Mouse (Mus musculus) common myeloid progenitor, adult 5-6 weeks (primary cell): ENCODE measurements around the gene Arl14. TPM values are rescaled to one million over a fixed set of nuclear protein-coding genes. Genes with fewer than 3 reads are reported as not detected.
"Not testable (repeated sequence)": the region's sequence is repeated elsewhere in the genome, so short reads cannot be mapped to it uniquely, and the experiment has no call there.

Experiments
- ATAC-seq: replicated peaks from 2 replicates; pipeline ENCODE4 v1.8.0; 2016; ENCODE audit warnings: low read depth, mild to moderate bottlenecking, moderate TSS enrichment, inconsistent platforms; ENCODE audit not compliant: poor library complexity, severe bottlenecking
- total RNA-seq: library from RNA; stranded (forward); fragments of 200-1000, 187-1606 nt; gene quantifications from 2 replicates; pipeline ENCODE4 v1.2.3, GENCODE M21; 2017

Arl14 gene
- total RNA-seq, 1 experiment from 2014 or later: not detected

DNA sequence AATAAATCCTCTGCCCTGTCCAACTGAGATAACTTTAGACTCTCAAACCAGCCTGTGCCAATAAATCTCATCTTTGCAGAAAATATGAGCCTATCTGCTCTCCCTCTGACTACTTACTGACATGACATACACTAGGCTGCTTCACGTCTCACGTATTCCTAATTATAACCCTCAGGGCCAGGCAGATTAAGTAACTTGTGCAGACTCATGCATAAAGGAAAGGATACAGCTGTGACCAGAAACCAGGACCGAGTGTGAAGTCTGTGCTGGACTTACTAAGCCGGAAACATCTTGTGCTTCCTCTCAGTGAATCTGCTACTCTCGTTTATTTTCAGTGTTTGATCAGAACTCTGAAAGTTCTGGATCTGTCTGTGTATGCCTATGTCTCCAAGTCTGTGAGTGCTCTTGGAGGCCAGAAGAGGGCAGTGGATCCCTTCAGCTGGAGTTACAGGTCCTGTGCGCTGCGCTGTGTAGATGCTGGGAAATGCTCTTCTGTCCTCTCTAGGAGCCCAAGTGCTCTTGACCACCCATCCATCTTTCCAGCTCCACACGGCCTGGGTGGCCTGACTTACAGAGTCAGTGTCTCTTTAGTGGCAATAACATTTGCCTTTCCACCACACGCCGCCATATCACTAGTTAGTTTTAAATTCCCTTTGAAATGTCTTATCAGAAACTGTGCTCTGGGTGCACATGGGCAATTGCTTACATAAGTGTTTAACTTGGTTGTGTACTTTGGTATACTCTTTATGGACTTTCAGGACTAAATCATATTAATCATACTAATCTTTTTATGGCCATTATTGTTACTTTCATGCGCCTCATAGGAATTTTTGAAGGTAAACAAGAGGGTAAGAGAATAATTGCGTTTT lies 13.5 kb upstream of the Arl14 start:
- peak; percentile 61 for ATAC-seq

DNA sequence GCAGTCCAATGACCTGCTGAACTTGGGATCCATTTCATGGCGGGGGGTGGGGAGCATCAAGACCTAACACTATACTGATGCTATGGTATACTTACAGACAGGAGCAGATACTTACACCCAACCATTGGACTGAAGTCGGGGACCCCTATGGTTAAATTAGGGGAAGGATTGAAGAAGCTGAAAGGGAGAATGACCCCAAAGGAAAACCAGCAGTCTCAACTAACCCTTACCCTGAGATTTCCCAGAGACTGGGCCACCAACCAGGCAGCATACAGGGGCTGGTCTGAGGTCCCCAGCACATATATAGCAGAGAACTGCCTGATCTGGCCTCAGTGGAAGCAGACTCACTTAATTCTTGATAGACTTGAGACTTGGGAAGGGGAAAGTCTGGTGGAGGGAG lies 10.0 kb upstream of the Arl14 start:
- no peak for ATAC-seq

DNA sequence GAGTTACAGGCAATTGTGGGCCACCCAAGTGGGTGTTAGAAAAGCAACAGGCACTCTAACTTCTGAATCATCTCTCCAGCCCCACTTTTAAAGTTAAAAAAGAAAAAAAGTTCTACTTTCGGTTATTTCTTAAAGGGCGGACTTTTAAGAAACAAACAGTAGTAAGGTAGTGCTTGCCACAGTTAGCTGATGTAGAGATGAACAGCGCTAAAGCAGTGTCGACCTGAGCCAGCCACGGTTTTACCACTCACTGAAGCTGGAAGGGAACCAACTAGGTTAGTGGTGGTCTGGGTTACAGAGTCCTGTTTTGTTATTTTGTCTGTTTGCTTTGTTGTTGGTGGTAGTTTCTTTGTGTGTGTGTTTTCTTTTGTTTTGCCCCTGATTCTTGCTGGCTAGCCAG lies 8.8 kb upstream of the Arl14 start:
- ATAC-seq: no peak

DNA sequence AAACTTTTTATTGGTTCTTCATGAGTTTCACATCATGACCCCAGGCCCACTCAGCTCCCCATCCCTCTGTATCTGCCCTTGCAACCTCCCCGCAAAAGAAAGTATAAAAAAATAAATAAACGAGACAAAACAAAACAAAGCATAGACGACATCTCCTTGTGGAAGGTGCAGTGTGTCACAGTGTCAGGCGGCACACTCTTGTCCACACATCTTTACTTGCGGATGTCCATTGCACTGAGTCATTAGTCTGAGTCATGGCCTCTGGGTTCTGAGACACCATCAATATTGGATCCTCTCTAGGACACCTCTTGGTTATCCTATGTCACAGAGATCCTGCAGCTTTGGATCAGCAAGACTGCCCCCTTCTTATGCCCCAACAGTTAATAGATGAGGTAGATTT lies 7.7 kb upstream of the Arl14 start:
- no peak for ATAC-seq

DNA sequence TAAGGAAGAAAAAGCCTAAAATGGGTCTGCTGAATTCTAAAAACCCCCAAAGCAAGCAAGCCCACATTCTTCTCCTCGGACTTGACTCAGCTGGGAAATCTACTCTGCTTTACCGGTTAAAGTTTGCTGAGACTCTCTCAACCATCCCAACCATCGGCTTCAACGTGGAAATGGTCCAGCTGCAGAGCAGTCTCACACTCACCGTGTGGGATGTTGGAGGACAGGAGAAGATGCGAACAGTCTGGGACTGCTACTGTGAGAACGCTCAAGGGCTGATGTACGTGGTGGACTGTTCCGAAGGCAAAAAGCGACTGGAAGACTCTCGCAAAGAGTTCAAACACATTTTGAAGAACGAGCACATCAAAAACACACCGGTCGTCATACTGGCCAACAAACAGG lies 282 bp downstream of the Arl14 start:
- no peak for ATAC-seq

DNA sequence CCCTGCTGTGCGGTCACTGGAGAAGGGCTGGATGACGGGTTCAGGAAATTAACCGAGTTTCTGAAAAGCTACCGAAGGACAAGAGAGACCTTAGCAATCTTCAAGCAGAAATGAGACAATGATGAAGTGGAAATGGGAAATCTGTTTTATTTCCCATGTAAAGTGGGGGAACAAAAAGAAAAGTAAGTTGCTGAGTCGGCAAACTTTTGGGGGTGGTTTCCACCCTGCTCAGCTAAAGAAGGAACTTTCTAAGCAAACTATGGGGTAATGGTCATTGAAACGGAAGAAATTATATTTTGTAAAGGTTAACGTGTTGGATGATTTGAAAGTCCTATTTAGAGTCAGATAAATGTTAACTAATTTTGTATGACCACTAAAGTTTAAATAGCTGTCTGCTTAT lies 768 bp downstream of the Arl14 start:
- ATAC-seq: no peak

DNA sequence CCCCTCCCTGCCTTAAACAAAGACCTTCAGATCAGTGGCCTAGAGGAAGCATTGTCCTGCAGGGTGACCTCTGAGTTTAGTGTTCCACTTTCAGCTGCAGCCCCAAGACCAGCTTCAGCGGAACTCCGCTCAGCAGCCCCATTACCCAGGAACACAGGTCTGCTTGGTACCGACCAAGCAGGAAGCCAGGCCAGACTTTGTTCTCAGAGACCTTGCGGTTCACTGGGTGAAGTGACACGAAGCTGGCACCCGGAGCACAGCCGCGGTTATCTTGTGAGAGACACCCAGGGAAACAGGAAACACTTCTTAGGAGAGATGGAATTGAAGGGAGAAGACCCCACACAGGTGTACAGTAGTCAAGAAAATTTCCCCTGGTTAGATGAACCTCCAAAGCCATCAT lies 1.4 kb downstream of the Arl14 start:
- peak; percentile 57 for ATAC-seq

DNA sequence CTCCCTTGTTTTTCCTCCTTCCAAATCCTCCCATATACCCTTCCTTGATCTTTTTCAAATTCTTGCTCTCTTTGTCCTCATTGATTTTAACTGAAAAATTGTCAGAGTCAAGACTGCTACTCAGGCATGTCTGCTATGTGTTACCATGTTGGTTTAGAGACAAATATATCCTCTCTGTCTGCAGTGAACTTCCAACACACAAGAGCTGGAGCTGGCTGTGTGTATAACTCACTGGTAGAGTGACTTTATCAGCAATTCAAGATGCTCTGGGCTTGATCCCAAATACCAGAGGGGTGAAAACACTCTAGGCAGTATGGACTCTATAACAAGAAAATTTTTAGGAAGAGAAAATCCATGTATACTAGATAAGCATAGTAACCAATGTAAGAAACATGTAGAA lies 2.8 kb downstream of the Arl14 start:
- no peak for ATAC-seq

DNA sequence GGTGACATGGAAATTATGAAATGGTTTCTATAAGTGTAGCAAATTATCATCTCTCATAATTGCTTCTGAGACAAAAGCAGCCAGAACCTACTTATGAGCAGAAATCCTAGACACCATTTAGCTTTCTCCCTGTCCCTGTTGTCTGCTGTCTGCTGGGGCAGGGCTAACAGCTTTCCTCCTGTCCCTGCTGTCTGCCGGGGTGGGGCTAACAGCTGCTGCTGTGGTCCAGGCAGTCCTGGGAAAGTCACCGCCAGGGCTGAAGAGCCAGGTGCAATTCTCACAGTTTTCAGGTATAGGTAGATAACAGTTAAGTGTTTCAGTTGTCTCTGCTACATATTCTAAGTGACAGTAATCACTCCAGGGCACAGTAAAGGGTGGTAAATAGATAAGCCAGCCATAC lies 4.3 kb downstream of the Arl14 start:
- no peak for ATAC-seq

DNA sequence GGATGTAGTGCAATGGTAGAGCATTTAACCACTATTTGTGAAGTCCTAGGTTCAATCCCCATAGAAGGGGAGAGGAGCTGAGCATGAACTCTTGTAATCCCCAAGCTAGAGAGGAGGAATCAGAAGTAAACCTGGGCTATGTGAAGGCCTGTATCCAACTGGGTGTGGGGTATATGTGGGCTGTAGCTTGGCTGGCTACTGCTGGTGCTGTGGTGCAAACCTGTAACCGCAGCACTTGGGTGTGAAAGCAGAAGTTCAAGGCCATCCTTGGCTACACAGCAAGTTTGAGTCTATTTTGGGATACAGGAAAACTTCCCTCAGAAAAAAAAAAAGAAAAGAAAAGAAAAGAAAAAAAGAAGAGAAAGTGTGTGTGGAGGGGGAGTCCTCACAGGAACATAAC lies 5.8 kb downstream of the Arl14 start:
- ATAC-seq: peak; percentile 94

DNA sequence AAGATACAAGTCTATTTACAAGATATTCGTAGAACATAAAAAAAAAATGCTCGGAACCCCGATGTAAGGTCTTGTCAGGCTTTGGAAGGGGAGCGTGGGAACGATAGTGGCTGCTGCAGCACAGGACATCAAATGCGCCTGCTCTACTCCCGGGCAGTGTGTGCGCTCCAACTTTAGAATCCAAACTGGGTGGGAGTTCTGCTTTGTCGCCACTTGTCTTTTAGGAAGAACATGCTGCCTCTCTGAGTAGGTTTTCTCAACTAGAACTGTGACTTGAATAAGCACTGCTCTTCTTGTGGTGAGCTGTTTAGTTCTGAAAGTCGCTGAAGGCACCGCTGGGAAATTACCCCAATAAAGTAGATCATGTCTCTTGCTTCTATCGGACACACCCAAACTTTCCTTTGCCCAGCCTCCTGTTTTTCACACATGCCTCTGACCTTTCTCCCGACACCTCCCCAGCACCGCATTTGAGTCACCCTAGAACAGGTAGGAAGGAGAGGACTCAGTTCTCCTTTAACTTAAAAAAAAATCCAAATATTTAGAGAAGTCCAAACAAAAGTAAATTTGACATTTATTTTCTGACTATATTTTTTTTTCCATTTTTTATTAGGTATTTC lies 9.4 kb downstream of the Arl14 start:
- ATAC-seq: no peak

DNA sequence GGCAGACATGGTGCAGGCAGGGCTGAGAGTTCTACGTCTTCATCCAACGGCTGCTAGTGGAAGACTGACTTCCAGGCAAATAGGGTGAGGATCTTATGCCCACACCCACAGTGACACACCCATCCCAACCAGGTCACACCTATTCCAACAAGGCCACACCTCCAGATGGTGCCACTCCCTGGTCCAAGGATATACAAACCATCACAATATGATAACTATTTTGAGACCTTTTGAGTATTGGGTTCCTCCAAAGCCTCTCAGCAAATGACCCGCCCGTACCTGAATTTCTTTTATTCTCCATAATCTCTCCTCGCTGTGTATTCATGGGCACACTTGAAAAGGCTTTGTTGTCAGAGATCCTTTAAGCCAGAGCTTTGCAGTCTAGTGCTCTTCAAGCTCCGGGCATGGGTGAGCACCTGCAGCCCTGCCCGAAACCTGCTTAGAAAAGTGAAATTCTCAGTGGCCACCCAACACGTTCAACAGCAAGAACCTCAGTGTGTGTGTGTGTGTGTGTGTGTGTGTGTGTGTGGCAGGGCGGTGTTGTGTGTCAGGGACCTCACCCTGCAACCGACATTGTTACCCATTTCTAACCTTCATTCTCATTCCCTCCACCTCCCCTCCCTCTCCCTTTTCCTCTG lies 11.5 kb downstream of the Arl14 start:
- ATAC-seq: not testable (repeated sequence)

DNA sequence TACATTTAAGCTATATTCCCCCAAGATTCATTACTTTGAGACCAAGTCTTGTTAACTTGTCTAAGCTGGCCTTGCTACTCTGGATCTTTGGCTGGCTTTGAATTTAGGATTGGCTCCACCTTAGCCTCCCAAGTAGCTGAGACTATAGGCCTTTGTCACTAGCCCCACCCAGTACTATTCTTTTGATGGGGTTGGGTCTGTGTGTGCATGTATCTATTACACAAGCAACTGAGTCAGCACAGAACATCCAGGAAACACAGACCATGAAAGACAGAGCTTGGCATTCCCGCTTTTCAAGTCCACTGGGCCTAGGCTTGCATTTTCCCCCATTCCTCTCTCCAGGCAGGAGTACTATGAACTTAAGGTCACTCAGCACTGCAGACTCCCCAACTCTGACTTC lies 12.3 kb downstream of the Arl14 start:
- ATAC-seq: no peak

DNA sequence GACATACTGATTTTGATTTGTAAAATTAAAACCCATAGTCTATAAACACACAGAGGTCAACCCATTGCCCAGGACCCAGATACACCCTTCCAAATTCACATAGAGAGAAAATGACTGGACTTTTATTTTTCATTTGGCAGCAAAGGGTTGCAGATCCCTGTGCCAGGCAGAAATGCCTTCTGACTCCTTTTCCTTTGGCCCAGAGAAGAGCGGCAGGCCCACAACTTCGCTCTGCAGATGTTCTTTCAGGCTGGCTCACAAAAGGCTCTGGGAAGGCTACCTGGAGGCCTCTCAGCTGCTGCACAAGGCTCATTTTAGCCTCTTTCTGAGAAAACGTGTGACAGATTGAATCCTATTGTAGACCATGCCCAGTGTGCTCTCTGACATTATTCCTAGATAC lies 13.6 kb downstream of the Arl14 start:
- ATAC-seq: no peak

DNA sequence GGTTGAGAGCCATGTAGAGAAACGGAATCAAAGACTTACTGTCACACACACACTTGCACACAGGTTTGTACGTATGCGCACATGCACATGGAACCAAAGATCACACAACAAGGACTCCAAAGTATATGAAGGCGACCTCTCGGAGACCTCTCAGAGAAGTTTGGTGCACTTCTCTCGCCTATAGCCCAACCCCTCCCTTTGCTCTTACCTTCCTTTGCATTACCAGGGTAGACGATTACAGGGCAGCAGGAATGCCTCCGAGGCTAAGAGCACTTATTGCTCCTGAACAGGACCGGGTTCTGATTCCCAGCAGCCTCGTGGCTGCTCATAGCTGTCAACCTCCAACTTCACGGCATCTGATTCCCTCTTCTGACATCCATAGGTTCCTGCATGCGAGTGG lies 14.3 kb downstream of the Arl14 start:
- no peak for ATAC-seq

DNA sequence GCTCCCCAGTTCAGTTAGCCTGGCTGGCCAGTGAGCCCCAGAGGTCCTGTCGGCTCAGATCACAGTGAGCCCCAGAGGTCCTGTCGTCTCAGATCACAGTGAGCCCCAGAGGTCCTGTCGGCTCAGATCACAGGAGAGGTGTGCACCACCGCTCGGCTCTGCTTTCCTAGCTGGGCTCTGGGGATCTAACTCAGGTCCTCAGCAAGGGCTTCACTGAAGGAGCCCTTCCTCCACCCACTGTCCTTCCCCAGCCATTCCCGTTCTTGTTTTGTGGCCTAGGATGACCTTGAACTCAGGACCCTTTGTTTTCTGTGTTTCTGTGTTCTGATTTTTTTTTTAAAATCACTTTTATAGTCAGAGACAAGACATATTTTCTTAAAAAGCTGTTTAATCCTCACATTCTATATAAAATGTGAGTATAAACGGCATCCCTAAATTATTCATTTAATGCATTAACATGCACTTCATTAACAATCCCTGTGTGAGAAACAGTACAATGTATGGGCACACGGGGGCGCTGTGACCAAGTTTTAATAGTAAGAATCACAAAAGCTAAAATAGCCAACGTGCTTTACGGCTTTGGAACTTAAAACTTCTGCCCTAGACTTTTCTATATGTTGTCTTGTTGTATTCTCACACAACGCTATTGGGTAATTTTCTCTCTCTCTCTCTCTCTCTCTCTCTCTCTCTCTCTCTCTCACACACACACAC lies 16.1 kb downstream of the Arl14 start:
- peak; percentile 87 for ATAC-seq

DNA sequence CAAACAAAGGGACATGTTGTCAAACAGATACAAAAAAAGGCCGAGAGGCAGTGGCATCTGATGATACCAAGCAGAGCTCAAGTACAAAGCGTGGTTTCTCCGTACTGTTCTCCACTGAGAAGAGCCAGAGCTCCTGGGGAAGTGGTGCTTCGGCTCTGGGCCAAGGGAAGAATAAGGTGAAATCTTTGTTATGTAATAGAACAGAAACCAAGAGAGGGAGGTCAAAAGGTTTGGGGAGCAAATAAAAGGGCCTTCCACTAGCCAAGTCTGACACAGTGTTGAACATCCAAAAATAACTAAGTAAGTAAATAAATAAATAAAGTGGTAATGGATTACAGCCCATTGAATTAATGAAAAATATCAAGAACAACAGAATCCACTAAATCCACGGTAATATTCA lies 17.0 kb downstream of the Arl14 start:
- no peak for ATAC-seq

DNA sequence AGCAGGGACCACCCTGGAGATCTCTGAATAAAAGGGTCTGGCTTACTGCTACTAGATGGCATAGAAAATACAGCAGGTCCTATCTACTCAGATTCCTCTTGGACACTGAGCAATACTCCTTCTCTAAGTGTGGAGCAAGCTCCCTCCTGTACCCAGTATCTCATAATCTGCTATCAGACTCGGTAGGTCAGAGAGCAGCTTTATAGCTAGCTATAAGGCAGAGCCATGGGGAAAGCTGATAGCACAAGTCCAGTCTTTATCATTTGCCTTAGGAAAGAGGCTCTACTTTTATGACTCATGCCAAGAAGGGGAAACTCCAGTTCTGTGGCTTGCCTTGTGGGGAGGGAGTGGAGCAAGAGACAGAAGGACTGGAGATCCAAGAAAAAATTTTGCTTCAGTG lies 18.8 kb downstream of the Arl14 start:
- ATAC-seq: no peak

DNA sequence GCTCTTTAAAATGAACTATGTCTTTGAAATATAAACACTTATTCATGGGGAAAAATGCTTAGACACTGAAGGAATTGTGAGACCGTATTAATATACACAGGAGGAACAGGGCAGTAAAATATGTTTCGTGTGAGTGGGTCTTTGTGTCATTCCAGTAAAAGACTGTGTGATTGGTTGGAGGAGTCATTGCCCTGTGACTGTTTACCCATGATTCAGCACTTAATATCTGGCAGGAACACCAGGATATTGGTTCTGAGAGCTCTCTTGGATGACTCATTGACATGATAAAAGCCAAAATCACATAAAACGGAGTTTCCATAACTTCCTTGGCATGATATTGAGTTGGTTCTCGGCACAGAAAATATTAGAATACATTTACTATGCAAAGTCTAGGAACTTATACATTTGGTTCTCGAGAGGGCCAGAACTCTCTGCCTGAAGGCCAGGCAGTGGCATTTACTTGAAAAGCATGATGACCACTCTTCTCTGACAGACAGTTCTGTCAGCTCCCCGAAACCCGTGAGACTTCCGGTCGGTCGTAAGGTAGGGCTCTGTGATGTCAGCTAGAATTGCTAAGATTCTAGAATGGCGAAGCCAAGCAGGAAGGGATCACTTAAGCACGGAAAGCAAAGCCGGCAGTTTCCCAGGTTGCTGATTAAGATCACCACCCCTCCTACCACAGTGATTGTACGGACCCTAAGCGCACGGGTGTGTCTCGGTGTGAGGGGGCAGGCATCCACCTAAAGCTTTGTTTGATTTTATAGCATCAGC lies 31.1 kb downstream of the Arl14 start:
- no peak for ATAC-seq

DNA sequence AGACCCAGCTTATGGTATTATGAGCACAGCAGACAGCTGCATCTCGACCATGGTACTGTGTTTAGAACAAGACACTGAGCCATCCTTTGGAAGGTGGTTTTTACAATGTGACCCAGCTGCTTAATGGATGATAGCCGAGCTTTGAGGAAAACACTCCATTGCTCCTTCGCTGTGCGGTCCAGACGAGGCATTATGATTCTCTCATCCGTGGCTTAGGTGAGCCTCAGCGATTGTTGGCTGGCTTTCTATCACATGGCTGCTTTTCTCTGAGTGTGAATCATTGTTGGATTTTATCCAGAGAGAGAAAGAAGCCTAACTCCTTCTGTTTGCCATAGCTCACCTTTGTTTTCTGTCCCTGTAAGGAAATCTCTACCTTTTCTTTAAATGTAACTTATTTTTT lies 32.5 kb downstream of the Arl14 start:
- ATAC-seq: no peak
